Mouse (Mus musculus): ENCODE results near the gene Mgat3. TPM values are rescaled to one million over a fixed set of nuclear protein-coding genes. Genes with fewer than 3 reads are reported as not detected.

Mgat3 gene
- total RNA-seq, 2 experiments from 2014 or later: 8.2 to 8.7 TPM

- no peak for DNase-seq (ENCODE audit: low spot score in 2 of 2)
Measured at GRCm38 (mm10) chr15:80148565-80148964, 25.0 kb upstream of the Mgat3 start.

DNA sequence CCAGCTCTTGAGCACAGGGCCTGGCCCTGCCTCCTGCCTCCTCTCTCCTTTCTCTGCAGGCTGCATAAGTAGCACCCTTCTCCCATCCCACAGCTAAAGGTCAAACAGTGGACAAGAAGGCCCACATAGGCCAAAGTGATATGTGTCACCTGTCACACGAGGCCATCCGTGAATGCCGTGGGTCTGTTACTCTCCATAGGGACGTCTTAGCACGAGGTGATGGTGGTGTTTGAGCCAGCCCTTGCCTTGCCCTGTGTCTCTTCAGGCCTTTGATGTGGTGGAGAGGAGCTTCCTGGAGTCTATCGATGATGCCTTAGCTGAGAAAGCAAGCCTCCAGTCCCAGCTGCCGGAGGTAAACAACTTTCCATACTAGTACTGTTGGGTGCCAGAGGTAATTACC is 24.0 kb upstream of the Mgat3 start:
- no peak for DNase-seq (ENCODE audit: low spot score in 2 of 2)

- no peak for DNase-seq (ENCODE audit: low spot score in 2 of 2)
Measured at GRCm38 (mm10) chr15:80152663-80153062, 20.9 kb upstream of the Mgat3 start.

DNA sequence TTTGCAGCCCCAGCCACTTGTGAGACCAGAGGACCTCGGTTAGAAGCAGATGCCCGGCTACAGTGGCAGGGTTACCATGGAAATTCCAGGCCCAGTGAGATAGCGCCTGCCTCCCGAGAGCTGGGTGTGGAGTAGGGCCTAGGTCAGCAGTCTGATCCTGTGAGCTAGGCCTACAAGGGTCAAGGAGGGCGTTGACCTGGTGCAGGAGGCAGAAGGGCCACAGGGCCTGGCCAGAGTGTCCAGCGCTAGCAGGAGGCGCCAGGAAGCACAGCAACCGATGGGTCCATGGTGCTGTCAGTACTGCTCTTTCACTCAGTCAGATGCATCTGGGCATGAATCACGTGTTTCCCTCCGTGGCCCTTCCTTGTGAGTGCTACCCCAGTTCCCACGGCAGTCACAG is 19.8 kb upstream of the Mgat3 start:
- DNase-seq (ENCODE audit: low spot score in 2 of 2): no peak

- no peak for DNase-seq (ENCODE audit: low spot score in 2 of 2)
Measured at GRCm38 (mm10) chr15:80155707-80156106, 17.8 kb upstream of the Mgat3 start.

DNA sequence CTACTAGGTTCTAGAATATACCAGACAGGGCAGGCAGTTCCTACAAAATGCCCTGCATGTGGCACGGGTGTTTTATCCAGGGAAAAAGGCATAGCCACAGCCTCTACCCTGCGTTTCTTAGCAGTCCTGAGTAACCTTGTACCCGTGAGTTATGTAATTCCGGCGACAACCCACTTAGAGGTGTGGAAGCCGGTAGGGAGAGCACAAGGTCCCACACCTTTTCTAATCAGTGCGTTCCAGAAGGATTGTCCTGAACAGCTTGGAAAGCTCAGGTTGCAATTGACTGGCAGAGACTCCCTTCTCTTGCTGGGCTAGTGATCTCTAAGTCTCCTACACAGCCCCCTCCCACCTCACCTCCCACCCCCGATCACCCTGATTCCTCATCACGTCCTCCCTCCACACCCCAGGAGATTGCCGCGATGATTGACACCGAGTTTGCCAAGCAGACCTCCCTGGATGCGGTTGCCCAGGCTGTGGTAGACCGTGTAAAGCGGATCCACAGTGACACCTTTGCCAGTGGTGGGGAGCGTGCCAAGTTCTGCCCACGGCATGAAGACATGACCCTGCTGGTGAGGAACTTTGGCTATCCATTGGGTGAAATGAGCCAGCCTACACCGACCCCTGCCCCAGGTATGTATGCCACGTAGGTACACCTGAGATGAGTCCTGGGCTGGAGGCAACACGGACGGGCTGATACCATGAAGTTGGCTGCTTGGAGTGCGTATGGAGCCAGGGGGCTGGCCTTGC is 16.2 kb upstream of the Mgat3 start:
- no peak for DNase-seq (ENCODE audit: low spot score in 2 of 2)

- DNase-seq (ENCODE audit: low spot score in 2 of 2): no peak
Measured at GRCm38 (mm10) chr15:80158001-80158706, 15.4 kb upstream of the Mgat3 start.

GRCm38 (mm10) chr15:80158707-80159090 is 14.8 kb upstream of the Mgat3 start:
- DNase-seq (ENCODE audit: low spot score in 2 of 2): no peak

GRCm38 (mm10) chr15:80159286-80159901 is 14.1 kb upstream of the Mgat3 start:
- DNase-seq (ENCODE audit: low spot score in 2 of 2): no peak

DNA sequence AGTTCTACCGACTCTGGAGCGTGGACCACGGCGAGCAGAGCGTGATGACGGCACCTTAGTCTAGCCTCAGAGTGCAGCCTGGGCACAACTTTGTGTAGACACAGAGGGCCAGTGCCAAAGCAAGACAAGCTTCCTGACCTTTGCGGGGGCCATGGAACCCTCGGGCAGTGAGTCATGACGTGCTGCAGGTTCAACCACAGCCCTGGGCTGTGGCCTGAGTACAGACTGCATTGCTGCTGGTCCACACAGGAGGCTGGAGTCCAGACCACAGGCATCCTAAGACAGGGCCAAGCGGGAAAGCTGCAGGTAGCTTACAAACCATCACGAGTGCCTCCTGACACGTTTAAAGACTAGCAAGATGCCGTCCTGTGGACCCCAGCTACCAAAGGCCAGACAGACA is 13.3 kb upstream of the Mgat3 start:
- DNase-seq (ENCODE audit: low spot score in 2 of 2): no peak

DNA sequence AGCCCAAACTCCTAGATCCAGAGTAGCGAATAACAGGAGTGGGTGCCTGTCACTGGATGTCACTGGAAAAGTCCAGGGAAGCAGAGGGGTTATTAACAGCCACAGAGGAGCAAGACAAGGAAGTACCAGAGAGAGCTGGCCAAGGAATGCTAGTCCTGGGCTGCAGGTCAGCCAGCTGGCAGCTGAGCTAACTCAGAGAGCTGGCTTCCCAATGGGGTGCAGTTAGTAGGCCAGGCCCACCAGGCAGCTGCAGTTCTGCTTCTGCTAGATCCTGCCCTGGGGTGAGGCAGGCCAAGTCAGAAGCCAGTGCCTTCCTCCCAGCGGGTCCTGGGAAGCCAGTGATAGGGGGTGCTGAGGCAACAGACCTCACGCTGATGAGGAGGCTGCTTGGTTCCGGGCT is 12.8 kb upstream of the Mgat3 start:
- no peak for DNase-seq (ENCODE audit: low spot score in 2 of 2)

DNA sequence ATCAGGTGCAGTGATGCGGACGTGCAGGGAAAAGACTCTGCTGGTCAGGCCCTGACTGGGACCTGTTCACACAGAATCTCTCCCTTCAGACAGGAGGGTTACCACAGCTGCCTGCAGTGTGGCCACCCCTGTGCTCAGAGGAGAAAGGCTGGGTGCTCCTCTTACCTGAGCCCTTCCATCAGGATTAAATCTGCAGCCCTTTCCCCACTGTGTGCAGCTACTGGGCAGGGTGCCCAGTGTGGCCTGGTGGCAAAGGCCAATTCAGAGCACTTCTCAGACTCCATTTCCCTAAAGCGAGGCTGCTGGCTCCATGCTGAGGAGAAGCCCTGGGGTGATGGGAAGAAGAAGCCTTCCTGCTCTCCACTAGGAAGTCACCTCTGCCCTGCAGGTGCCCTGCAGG is 12.3 kb upstream of the Mgat3 start:
- DNase-seq (ENCODE audit: low spot score in 2 of 2): no peak

- DNase-seq (ENCODE audit: low spot score in 2 of 2): no peak
Measured at GRCm38 (mm10) chr15:80162401-80162964, 11.0 kb upstream of the Mgat3 start.

GRCm38 (mm10) chr15:80163274-80163673 is 10.2 kb upstream of the Mgat3 start:
- DNase-seq (ENCODE audit: low spot score in 2 of 2): no peak

DNA sequence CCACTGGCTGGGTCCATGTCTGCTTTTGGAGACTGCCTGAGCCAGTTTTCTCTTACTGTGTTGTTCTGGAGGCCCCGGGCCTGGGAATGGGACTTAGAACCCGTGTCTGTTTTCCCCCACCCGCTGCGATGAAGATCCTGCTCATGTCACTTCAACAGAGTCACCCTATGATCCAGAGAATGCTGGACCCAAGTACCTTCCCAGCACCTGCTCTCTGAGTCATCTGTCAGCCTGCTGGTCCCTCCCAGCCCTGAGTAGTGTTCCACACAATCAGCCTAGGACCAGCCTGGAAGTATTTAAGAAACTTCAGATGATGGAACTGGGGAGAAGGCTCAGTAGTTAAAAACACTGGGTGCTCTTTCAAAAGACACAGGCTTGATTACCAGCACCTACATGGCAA is 9.8 kb upstream of the Mgat3 start:
- DNase-seq (ENCODE audit: low spot score in 2 of 2): no peak

GRCm38 (mm10) chr15:80165396-80165795 is 8.1 kb upstream of the Mgat3 start:
- DNase-seq (ENCODE audit: low spot score in 2 of 2): no peak

- no peak for DNase-seq (ENCODE audit: low spot score in 2 of 2)
Measured at GRCm38 (mm10) chr15:80169484-80169883, 4.0 kb upstream of the Mgat3 start.

DNA sequence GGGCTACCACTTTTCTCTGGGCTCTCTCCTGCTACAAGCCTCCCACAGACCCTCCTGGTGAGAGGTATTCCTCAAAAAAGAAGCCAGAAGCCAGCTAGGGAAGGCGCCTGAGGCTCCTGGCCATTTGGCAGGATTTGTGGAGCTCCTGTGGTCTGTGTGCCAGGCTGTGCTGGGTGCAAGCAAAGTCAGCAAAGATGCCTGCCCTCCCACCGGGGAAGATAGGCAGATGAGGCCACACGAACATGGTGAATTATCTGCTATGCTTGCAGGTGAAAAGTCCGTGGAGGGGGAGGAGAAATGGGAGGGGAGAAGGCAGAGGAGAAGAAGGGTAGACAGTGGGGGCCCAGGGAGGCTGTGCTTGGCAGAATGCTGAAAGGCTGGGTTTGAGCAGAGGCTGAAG is 3.2 kb upstream of the Mgat3 start:
- no peak for DNase-seq (ENCODE audit: low spot score in 2 of 2)

DNA sequence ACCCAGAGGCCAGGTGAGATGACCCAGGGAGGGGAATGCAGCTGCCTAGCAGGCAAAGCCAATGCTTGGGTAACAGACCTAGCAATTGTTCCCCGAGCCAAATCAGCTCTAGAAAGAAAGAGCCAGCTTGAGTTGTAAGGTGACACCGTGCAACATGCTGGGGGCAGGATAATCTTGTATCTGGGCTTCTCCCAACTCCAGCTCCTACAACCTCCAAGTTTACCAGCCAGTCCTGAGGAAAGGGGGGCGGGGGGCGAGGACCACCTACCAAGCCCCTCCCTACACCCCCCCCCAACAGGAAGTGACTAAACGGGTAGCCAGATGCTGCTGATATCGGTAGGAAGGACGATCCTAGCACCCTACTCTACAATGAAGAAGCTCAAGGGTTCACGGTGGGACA is 2.2 kb upstream of the Mgat3 start:
- DNase-seq (ENCODE audit: low spot score in 2 of 2): no peak

- DNase-seq (ENCODE audit: low spot score in 2 of 2): no peak
Measured at GRCm38 (mm10) chr15:80171791-80172190, 1.7 kb upstream of the Mgat3 start.

DNA sequence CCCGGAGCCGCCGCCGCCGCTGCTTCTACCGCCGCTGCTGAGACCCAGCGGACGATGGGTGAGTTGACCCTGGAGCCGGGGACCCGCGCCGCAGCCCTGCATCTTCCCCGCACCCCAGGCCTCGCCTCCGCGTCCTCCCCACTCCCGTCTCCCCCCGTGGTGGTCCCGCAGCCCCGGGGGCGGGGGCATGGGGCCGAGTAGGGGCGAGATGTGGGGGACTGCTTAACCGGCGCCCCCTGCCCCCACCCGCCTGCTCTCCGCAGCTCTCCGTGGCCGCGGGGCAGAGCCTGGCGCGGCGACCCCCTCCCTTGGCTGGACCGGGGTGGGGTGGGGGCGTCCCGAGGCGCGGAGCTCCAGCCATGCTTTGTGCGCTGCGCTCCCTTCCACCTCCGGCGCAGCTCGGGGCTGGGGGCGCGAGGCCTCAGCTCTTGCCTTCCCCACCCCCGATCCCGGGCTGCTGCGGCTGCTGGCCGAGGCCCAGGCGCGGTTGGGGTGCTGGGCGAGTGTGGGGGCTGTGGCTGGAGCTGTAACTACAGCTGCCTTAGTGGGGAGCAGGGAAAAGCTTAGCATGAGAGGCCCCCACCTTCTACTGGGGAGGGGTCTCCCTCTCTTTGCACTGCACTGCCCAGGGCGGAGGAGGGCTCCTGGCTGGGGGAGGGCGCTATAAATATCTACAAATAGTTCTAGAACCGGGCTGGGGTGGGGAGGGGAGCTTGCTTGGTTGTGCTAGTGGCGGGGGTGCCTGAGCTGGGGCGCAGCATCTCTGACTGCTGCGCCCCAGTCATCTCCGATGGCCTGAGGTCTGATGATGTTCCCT is 468 bp downstream of the Mgat3 start:
- no peak for DNase-seq (ENCODE audit: low spot score in 2 of 2)

Data from adrenal gland, adult 18-20 months (tissue).